Mouse (Mus musculus) megakaryocyte-erythroid progenitor cell, adult 5-6 weeks (primary cell): ENCODE measurements around the gene Ick. TPM values are rescaled to one million over a fixed set of nuclear protein-coding genes. Genes with fewer than 3 reads are reported as not detected.

Source experiments
- total RNA-seq, 2 experiments: library from RNA; stranded (forward) in 1 of 2; stranded (reverse) in 1 of 2; fragments of 200-1000, 215-1000 nt in 1 of 2; fragments of >200 nt in 1 of 2; fragmentation: Nextera tagmentation in 1 of 2; gene quantifications; 2 replicates each; pipeline ENCODE4 v1.2.3; 2014 to 2017

Ick gene
- total RNA-seq, 2 experiments from 2014 or later, result 17.1 to 18.1 TPM

Other genes with a start within 250 kb of the Ick start
- 25.5 and 29.9 TPM in 2 replicates for gene Elovl5, start 191.8 kb upstream of the Ick start, total RNA-seq (2014; fragmentation: Nextera tagmentation)
- 37.4 and 39.8 TPM in 2 replicates for gene Elovl5, start 191.8 kb upstream of the Ick start, total RNA-seq (2017)
- gene Gcm1, start 57.3 kb upstream of the Ick start, total RNA-seq (2014; fragmentation: Nextera tagmentation), result not detected in 2 replicates
- gene Gcm1, start 57.3 kb upstream of the Ick start, total RNA-seq (2017), result not detected in 2 replicates
- gene Fbxo9, start 127 bp upstream of the Ick start, total RNA-seq (2014; fragmentation: Nextera tagmentation), result 72.9 and 109 TPM in 2 replicates
- gene Fbxo9, start 127 bp upstream of the Ick start, total RNA-seq (2017), result 69.2 and 112 TPM in 2 replicates
- gene Gsta4, start 73.6 kb downstream of the Ick start, total RNA-seq (2014; fragmentation: Nextera tagmentation), result 6.5 and 8.4 TPM in 2 replicates
- 11.5 and 13.0 TPM in 2 replicates for gene Gsta4, start 73.6 kb downstream of the Ick start, total RNA-seq (2017)
- not detected in 2 replicates for gene Gsta1, start 121.5 kb downstream of the Ick start, total RNA-seq (2014; fragmentation: Nextera tagmentation)
- not detected in 2 replicates for gene Gsta1, start 121.5 kb downstream of the Ick start, total RNA-seq (2017)
- gene Gm3776, start 147.9 kb downstream of the Ick start, total RNA-seq (2014; fragmentation: Nextera tagmentation), result not detected in 2 replicates
- not detected in 2 replicates for gene Gm3776, start 147.9 kb downstream of the Ick start, total RNA-seq (2017)
- not detected in 2 replicates for gene Gm10639, start 180.7 kb downstream of the Ick start, total RNA-seq (2014; fragmentation: Nextera tagmentation)
- not detected in 2 replicates for gene Gm10639, start 180.7 kb downstream of the Ick start, total RNA-seq (2017)
- gene Omt2a, start 205.6 kb downstream of the Ick start, total RNA-seq (2014; fragmentation: Nextera tagmentation), result not detected in 2 replicates
- not detected in 2 replicates for gene Omt2a, start 205.6 kb downstream of the Ick start, total RNA-seq (2017)
- gene Omt2b, start 218.4 kb downstream of the Ick start, total RNA-seq (2014; fragmentation: Nextera tagmentation), result not detected in 2 replicates
- not detected in 2 replicates for gene Omt2b, start 218.4 kb downstream of the Ick start, total RNA-seq (2017)
- not detected in 2 replicates for gene Gsta2, start 246.6 kb downstream of the Ick start, total RNA-seq (2014; fragmentation: Nextera tagmentation)
- gene Gsta2, start 246.6 kb downstream of the Ick start, total RNA-seq (2017), result not detected in 2 replicates